9 mouse cellular contexts compared by ENCODE assay signal in the genomic region with DNA sequence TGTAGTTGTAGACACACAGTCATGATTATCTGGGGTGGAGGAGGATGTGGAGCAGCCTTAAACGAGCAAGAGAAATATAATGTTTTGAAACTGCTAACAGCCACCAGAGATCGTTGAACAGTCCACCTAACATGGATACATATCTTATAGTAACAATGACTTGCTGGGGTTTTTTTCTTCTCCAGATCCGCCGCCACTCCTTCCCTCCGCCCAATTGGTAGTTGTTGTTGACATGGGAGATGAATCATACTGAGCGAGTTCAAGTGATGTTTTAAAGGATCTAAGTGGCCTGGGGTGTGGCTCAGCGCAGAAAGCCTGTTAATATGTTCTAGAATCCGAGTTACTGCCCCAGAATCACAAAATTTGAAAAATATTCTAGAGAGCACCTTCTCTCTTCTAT. TPM values are rescaled to one million over a fixed set of nuclear protein-coding genes. Genes with fewer than 3 reads are reported as not detected.
DNase-seq lines count a peak whose midpoint lies in the region; ATAC-seq and TF ChIP-seq lines count a peak whose summit lies in the region.
"Had no signal": no experiment of that assay in that cellular context is flagged by ENCODE, and none has a peak within 500 bp of the region (broad histone marks: within the 10 kb centered on the region; RNA-seq: fewer than 3 reads in every experiment).

No protein-coding gene starts in this region.

- H3K4me3 ChIP-seq in heart, adult 2 months = peak overlapping the region; percentile 74
- H3K4me3 ChIP-seq in G1E (ENCODE audit: low read depth, low read length) = peak overlapping the region; percentile 81
- H3K4me3 ChIP-seq in heart, postnatal 0 days (ENCODE audit: low read depth, low read length) = peak overlapping the region; percentile 78
- H3K4me3 ChIP-seq in lung, embryonic 16.5 days (ENCODE audit: low read length) = peak overlapping the region; percentile 82

- H3K4me2 ChIP-seq in heart, postnatal 0 days (ENCODE audit: low read depth, low read length) = peak overlapping the region; percentile 90
- H3K4me2 ChIP-seq in lung, embryonic 16.5 days (ENCODE audit: low read depth, low read length) = peak overlapping the region; percentile 82

- peak overlapping the region; percentile 98 for H3K27ac ChIP-seq in heart, adult 2 months
- peak overlapping the region; percentile 86 for H3K27ac ChIP-seq in heart, postnatal 0 days (ENCODE audit: low read depth)
- H3K27ac ChIP-seq in lung, embryonic 16.5 days (ENCODE audit: low read length) = peak overlapping the region; percentile 90

- WGBS in heart, adult 2 months = 18% methylated on average over 8 of the region's 8 CpGs
- 17% methylated on average over 8 of the region's 8 CpGs for WGBS in heart, postnatal 0 days
- WGBS in lung, embryonic 16.5 days = 11% methylated on average over 8 of the region's 8 CpGs

- peaks cover 7% of the 10 kb centered on the region for H3K4me1 ChIP-seq in heart, adult 2 months (ENCODE audit: control insufficient read depth, insufficient read depth, low read length)
- H3K4me1 ChIP-seq in G1E (ENCODE audit: insufficient read depth, low read depth, low read length) = peaks cover 91% of the 10 kb centered on the region
- H3K4me1 ChIP-seq in heart, postnatal 0 days (ENCODE audit: control insufficient read depth, insufficient read depth) = peaks cover 17% of the 10 kb centered on the region
- peaks cover 30% of the 10 kb centered on the region for H3K4me1 ChIP-seq in lung, embryonic 16.5 days (replicated peaks; ENCODE audit: control insufficient read depth, insufficient read depth, low read length)

- TF ChIP-seq EP300 in heart, adult 2 months (IDR thresholded peaks at IDR 0.05; ENCODE audit: insufficient read depth, low read depth, low read length) = no peak
- TF ChIP-seq EP300 in heart, postnatal 0 days (IDR thresholded peaks at IDR 0.05; ENCODE audit: low read depth) = no peak

- H3K79me2 ChIP-seq in heart, adult 2 months (replicated peaks; ENCODE audit: control insufficient read depth, insufficient read depth, low read length) = peaks cover 7% of the 10 kb centered on the region

- no peak for TF ChIP-seq POLR2A in heart, adult 2 months (IDR thresholded peaks at IDR 0.05; ENCODE audit: insufficient read depth, low read depth, low read length)

- no peak for DNase-seq in heart, adult 2 months
- DNase-seq in heart, adult 8-10 months (ENCODE audit: low spot score) = no peak
- no peak for DNase-seq in G1E (ENCODE audit: low spot score)
- DNase-seq in heart, postnatal 0 days (ENCODE audit: low spot score) = no peak
- no peak for DNase-seq in left cerebral cortex, postnatal 14 days (ENCODE audit: low spot score in 2 of 2)
- DNase-seq in cerebellum, postnatal 14 days = no peak
- DNase-seq in retina, embryonic 14.5 days (ENCODE audit: low spot score) = no peak

- H3K9me3 ChIP-seq in G1E (replicated peaks) = peaks cover 12% of the 10 kb centered on the region
- no peaks in the 10 kb centered on the region for H3K9me3 ChIP-seq in heart, postnatal 0 days (replicated peaks; ENCODE audit: control insufficient read depth, low read length)
- H3K9me3 ChIP-seq in lung, embryonic 16.5 days (ENCODE audit: control insufficient read depth, low read length) = no peaks in the 10 kb centered on the region

- H3K36me3 ChIP-seq in heart, adult 2 months (ENCODE audit: control insufficient read depth, insufficient read depth, low read length) = no peaks in the 10 kb centered on the region
- H3K36me3 ChIP-seq in G1E (replicated peaks) = peaks cover 47% of the 10 kb centered on the region
- no peaks in the 10 kb centered on the region for H3K36me3 ChIP-seq in heart, postnatal 0 days (replicated peaks; ENCODE audit: control insufficient read depth, insufficient read depth, low read length)
- H3K36me3 ChIP-seq in lung, embryonic 16.5 days (ENCODE audit: control insufficient read depth, insufficient read depth, low read length) = peaks cover 3% of the 10 kb centered on the region

- no peak for TF ChIP-seq CTCF in heart, adult 2 months (IDR thresholded peaks at IDR 0.05)
- TF ChIP-seq CTCF in G1E (IDR thresholded peaks at IDR 0.05; ENCODE audit: low read depth, low read length) = no peak
- TF ChIP-seq CTCF in heart, postnatal 0 days (IDR thresholded peaks at IDR 0.05; ENCODE audit: low read depth) = no peak

- intact Hi-C loops in heart, adult 2 months (cut with DNase I) = no loop called here
- intact Hi-C loops in left cerebral cortex, postnatal 14 days (cut with DNase I) = no loop called here

- H3K9ac ChIP-seq in heart, adult 2 months (ENCODE audit: low read depth, low read length) = peak overlapping the region; percentile 95
- peak overlapping the region; percentile 78 for H3K9ac ChIP-seq in heart, postnatal 0 days (replicated peaks; ENCODE audit: low read depth, low read length)
- H3K9ac ChIP-seq in lung, embryonic 16.5 days (ENCODE audit: low read length) = peak overlapping the region; percentile 84

- ATAC-seq in G1E (ENCODE audit: extremely low read depth, insufficient number of reproducible peaks, low FRiP score, poor library complexity, severe bottlenecking) = no peak
- ATAC-seq in heart, postnatal 0 days (ENCODE audit: insufficient read depth, low read depth) = no peak
- ATAC-seq in lung, embryonic 16.5 days (ENCODE audit: low read depth) = no peak

- H3K27me3 ChIP-seq in heart, adult 2 months (ENCODE audit: control insufficient read depth, insufficient read depth, low read length) = no peaks in the 10 kb centered on the region
- no peaks in the 10 kb centered on the region for H3K27me3 ChIP-seq in G1E (ENCODE audit: insufficient read depth, low read length)
- no peaks in the 10 kb centered on the region for H3K27me3 ChIP-seq in heart, postnatal 0 days (ENCODE audit: control insufficient read depth, insufficient read depth, low read length)
- no peaks in the 10 kb centered on the region for H3K27me3 ChIP-seq in lung, embryonic 16.5 days (ENCODE audit: control insufficient read depth, insufficient read depth, low read depth, low read length)
- H3K27me3 ChIP-seq: Patski had no signal

RNA-seq across cellular contexts. Expression of a gene that starts 2.8 kb away (rescaled TPM):
- 10 to 100 TPM; 25.3 to 35.4 TPM for total RNA-seq in heart, adult 2 months (2021)
- polyA plus RNA-seq in heart, adult 2 months (2012; rRNA removed) = 42.6 and 54.0 TPM in 2 replicates
- total RNA-seq in heart, adult 8-10 months (2022) = 10 to 100 TPM; 31.0 to 42.3 (median 36.5) TPM
- total RNA-seq in G1E (2014; fragmentation: Nextera tagmentation) (79.4 and 137 TPM in 2 replicates), G1E (2017) (64.4 and 66.8 TPM in 2 replicates)
- 276 and 322 TPM in 2 replicates for polyA plus RNA-seq in G1E (2012)
- total RNA-seq in heart, postnatal 0 days (2014; rRNA removed; ENCODE audit: low replicate concordance) = 77.2 and 81.7 TPM in 2 replicates
- 29.9 and 31.0 TPM in 2 replicates for polyA plus RNA-seq in heart, postnatal 0 days (2015; fragmentation: Nextera tagmentation; extraction: Ambion mirVana)
- 65.9 and 74.3 TPM in 2 replicates for polyA plus RNA-seq in lung, embryonic 16.5 days (2015; fragmentation: Nextera tagmentation; extraction: Ambion mirVana)
- total RNA-seq in left cerebral cortex, postnatal 14 days (2021) = 10 to 100 TPM; 35.5 to 36.1 TPM
